Mouse (Mus musculus): ENCODE measurements around the gene Itk. TPM values are rescaled to one million over a fixed set of nuclear protein-coding genes. Genes with fewer than 3 reads are reported as not detected.

Itk gene
- polyA plus RNA-seq, 3 experiments from 2014 or later: 82.4 to 182 (median 158) TPM

Other genes starting within 250 kb of the Itk start
- under 1 TPM in 2 of 3 experiments, not detected in 1; 0.26 to 0.74 TPM for gene Nipal4, start 223.0 kb downstream of the Itk start, polyA plus RNA-seq (2017; shearing (Covaris generic))
- 1 to 10 TPM in 1 of 3 experiments, under 1 TPM in 2; 0.57 to 1.5 (median 0.77) TPM for gene Fndc9, start 154.0 kb downstream of the Itk start, polyA plus RNA-seq (2017; shearing (Covaris generic))
- gene Cyfip2, start 76.7 kb downstream of the Itk start, polyA plus RNA-seq (2017; shearing (Covaris generic)): 10 to 100 TPM; 64.0 to 82.6 (median 70.0) TPM
- under 1 TPM in 1 of 3 experiments, not detected in 2; 0.69 TPM for gene Fam71b, start 7.0 kb upstream of the Itk start, polyA plus RNA-seq (2017; shearing (Covaris generic))
- 10 to 100 TPM; 35.9 to 39.6 (median 37.9) TPM for gene Med7, start 47.4 kb upstream of the Itk start, polyA plus RNA-seq (2017; shearing (Covaris generic))
- 10 to 100 TPM in 1 of 3 experiments, 1 to 10 TPM in 2; 1.6 to 47.0 (median 2.3) TPM for gene Havcr2, start 65.4 kb upstream of the Itk start, polyA plus RNA-seq (2017; shearing (Covaris generic))
- gene Gm12169, start 134.7 kb upstream of the Itk start, polyA plus RNA-seq (2017; shearing (Covaris generic)): 1 to 10 TPM; 1.2 to 1.8 (median 1.4) TPM
- gene BC053393, start 182.0 kb upstream of the Itk start, polyA plus RNA-seq (2017; shearing (Covaris generic)): under 1 TPM in 1 of 3 experiments, not detected in 2; 0.21 TPM
- gene Dppa1, start 239.7 kb upstream of the Itk start, polyA plus RNA-seq (2017; shearing (Covaris generic)): not detected